Mouse (Mus musculus) lung, adult 2 months (tissue): ENCODE data around the gene Mllt3.

Source experiments
- CTCF ChIP-seq: fragments of 200-500 bp; IDR thresholded peaks from 2 replicates; pipeline ENCODE4 v1.5.1; 2011; ENCODE audit warnings: mild to moderate bottlenecking, low read length, control low read depth; ENCODE audit not compliant: insufficient read depth
- POLR2A ChIP-seq: fragments of 200-500 bp; IDR thresholded peaks from 2 replicates; pipeline ENCODE4 v1.6.1; 2011; ENCODE audit warnings: low read depth, mild to moderate bottlenecking, control low read depth, low read length, borderline replicate concordance; ENCODE audit errors: extremely low read depth

- no peak for TF ChIP-seq CTCF
- TF ChIP-seq POLR2A: no peak
Observed at GRCm38 (mm10) chr4:87963773-87964076, 69.4 kb downstream of the Mllt3 start.
